Mouse (Mus musculus) inflammation-experienced regulatory T-cells, adult 6 months (primary cell): ENCODE measurements around the gene 4933434E20Rik. TPM values are rescaled to one million over a fixed set of nuclear protein-coding genes. Genes with fewer than 3 reads are reported as not detected.

Experiments
- ATAC-seq: one replicate; pipeline ENCODE4 v1.8.0; 2017
- polyA plus RNA-seq, 3 experiments: library from polyadenylated mRNA; unstranded; fragments of 100-300 nt; shearing (Covaris generic); gene quantifications; one replicate each; pipeline ENCODE4 v1.2.1; 2017

The 4933434E20Rik gene
- polyA plus RNA-seq, 3 experiments from 2014 or later = 323 to 414 (median 404) TPM

GRCm38 (mm10) chr3:90081365-90082240 is 30.2 kb downstream of the 4933434E20Rik start:
- peak; percentile 6 for ATAC-seq

GRCm38 (mm10) chr3:90083034-90083433 is 31.6 kb downstream of the 4933434E20Rik start:
- ATAC-seq = no peak

- no peak for ATAC-seq
Observed at GRCm38 (mm10) chr3:90083698-90084324, 32.4 kb downstream of the 4933434E20Rik start.

- no peak for ATAC-seq
Observed at GRCm38 (mm10) chr3:90084790-90085189, 33.4 kb downstream of the 4933434E20Rik start.

GRCm38 (mm10) chr3:90085281-90085680 is 33.8 kb downstream of the 4933434E20Rik start:
- ATAC-seq = no peak

DNA sequence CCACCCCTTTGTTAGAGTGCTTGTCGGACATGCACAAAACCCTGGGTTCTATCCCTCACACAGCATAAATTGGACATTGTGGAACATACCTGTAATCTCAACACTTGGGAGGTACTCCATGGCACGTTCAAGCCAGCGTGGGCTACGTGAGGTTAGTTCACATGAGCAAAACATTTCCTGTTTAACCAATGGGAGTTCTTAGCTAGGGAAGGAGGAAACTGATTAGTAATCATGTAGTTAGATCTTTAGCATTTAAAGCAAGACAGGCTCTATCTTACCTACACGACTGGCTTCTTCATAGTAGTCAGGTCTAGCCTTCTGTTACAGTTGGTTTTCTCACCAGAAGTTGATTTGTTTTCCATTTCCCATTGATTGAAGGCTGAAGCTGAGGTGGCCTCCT is 34.6 kb downstream of the 4933434E20Rik start:
- no peak for ATAC-seq

DNA sequence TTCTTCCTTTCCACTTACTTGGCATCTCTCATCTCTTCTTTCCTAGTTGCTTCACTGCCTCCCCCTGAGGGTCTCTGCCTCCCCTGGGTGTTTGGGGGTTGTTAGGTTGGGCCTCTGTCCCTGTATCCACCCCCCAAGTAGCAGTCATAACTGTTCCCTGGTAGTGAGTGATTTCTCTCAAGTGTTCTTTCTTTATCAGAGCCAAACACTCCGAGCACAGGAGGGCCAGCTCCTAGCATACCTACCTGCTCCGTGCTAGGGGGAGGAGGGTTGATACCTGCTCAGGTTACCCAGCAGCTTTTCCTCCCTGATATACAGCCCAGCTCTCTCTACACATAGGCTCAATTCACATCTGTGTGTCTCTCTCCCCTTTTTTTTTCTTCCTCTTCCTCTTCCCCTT is 37.2 kb downstream of the 4933434E20Rik start:
- ATAC-seq = no peak

DNA sequence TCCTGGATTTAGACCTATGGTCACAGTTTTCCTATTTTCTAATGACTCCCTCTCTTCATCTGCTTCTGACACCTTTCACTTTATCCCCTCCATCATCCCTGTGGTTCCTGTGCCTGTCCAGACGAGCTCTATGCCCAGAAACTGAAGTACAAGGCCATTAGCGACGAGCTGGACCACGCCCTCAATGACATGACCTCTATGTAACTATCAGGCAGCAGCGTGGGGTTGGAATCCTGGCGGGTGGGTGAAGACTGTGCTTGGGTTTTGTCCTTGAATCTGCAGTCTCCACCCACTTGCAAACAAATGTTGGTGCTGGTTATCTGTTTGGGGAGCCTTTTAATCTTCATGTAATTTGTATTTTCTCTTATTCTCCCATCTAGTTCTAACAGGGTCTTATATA is 39.5 kb downstream of the 4933434E20Rik start:
- ATAC-seq = no peak

GRCm38 (mm10) chr3:90094453-90094852 is 43.0 kb downstream of the 4933434E20Rik start:
- ATAC-seq = no peak

DNA sequence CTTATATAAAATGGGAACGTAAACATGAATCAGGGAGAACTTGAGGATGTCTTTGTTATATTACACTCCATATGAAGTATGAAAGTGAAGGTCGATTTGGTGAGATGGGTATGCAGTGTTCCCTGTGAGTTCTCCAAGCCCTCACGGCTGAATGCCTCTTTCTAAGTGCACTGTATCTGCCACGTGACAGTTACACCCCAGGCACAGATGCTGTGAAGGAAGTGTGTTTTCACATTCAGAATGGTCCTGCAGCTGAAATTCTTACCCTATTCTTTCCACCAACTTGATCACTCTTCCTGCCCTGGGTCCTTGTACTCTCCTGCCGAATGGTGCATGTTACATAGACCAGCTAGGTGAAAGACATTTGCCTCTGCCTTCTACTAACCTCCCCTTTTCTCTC is 46.5 kb downstream of the 4933434E20Rik start:
- no peak for ATAC-seq

DNA sequence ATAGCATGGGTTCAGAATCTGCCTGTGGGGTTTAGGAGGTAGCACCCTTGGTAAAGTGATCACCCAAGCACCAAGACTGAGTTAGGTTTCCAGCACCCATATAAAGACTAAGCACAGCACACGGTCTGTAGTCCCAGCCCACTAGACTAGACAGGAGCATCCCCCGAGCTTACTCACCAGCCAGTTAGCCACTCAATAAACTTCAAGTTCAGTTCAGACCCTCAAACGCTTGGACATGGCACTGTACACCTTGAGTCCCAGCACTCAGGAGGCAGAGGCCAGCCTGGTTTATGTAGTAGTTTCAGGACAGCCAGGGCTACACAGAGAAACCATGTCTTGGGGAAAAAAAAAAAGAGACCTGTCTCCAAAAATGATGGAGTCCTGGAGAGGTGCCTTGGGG is 49.6 kb downstream of the 4933434E20Rik start:
- no peak for ATAC-seq

- peak; percentile 70 for ATAC-seq
Observed at GRCm38 (mm10) chr3:90101673-90102072, 50.2 kb downstream of the 4933434E20Rik start.

DNA sequence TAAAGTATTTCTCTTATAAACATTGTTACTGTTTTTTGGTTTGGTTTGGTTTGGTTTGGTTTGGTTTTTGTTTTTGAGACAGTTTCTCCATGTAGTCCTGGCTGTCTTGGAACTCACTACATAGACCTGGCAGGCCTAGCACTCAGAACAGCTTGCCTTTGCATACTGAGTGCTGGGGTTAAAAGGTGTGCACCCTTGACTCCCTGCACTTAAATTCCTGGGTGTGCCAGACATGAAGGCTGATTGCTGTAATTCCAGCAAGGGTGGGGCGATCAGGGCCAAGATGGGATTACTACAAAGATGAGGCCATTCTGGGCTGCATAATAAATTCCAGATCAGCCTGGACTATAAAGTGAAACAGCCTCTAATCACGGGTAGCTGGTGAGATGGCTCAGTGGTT is 50.8 kb downstream of the 4933434E20Rik start:
- no peak for ATAC-seq

DNA sequence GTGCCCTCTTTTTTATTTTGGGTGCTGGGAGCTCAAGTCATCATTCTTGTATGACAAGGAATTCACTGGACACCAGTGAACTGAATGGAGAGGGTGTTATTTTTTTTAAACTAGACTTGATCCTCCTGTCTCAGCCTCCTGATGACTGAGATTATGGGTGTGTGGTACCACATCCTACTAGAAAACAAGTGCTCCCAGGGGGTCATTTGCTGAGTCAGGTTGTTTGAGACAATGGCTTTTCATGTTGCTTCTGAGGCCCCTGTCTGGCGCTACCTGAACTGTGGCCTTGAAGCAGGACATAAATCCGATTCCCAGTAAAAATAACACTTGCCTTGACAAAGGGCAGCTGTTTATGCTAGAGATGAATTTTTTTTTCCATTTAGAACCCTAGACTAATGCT is 51.7 kb downstream of the 4933434E20Rik start:
- ATAC-seq = no peak

GRCm38 (mm10) chr3:90103938-90104337 is 52.5 kb downstream of the 4933434E20Rik start, which contains the start of gene Nup210l:
TSS of gene Nup210l (plus strand) at chr3:90104132.
- ATAC-seq = no peak

- ATAC-seq = peak; percentile 61
Observed at GRCm38 (mm10) chr3:90111706-90112105, 60.3 kb downstream of the 4933434E20Rik start.

GRCm38 (mm10) chr3:90114342-90114741 is 62.9 kb downstream of the 4933434E20Rik start:
- no peak for ATAC-seq

DNA sequence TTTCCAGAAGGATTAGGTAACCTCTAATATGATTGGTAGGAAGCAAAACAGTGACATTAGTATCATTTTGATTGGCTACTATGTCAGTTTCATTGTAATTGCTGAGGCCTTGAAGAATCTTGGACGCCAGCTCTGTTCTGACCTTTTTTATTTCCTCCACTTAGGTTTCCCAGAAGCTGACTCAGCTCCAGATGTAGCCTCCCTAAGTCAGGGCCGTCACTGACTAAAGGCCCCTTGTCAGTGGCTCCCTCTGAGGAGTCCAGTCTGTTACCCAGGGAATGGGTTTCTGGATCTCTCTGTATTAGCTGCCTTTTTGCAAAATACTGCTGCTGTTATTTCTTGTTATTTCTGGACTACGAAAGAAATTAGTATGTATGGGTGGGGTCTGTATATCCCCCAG is 64.1 kb downstream of the 4933434E20Rik start:
- no peak for ATAC-seq

Other genes starting within 250 kb of the 4933434E20Rik start
- 10 to 100 TPM in 1 of 3 experiments, 1 to 10 TPM in 2; 3.3 to 10.1 (median 9.1) TPM for gene She, start 220.3 kb upstream of the 4933434E20Rik start, polyA plus RNA-seq
- gene Il6ra, start 138.4 kb upstream of the 4933434E20Rik start, polyA plus RNA-seq = 10 to 100 TPM in 2 of 3 experiments, 1 to 10 TPM in 1; 4.6 to 23.5 (median 19.0) TPM
- gene Atp8b2, start 88.1 kb upstream of the 4933434E20Rik start, polyA plus RNA-seq = 10 to 100 TPM; 21.8 to 24.1 (median 22.9) TPM
- gene Hax1, start 52.9 kb upstream of the 4933434E20Rik start, polyA plus RNA-seq = 10 to 100 TPM; 59.6 to 87.0 (median 74.0) TPM
- 100 to 1,000 TPM; 204 to 305 (median 225) TPM for gene Ubap2l, start 992 bp downstream of the 4933434E20Rik start, polyA plus RNA-seq
- gene Tpm3, start 21.0 kb downstream of the 4933434E20Rik start, polyA plus RNA-seq = 100 to 1,000 TPM; 843 to 975 (median 918) TPM
- gene Nup210l, start 52.5 kb downstream of the 4933434E20Rik start, polyA plus RNA-seq = under 1 TPM; 0.18 to 0.51 (median 0.49) TPM
- gene Rps27, start 162.0 kb downstream of the 4933434E20Rik start, polyA plus RNA-seq = 1,000 to 10,000 TPM; 3,921 to 9,955 (median 8,802) TPM
- under 1 TPM in 2 of 3 experiments, not detected in 1; 0.58 to 0.94 TPM for gene Rab13, start 162.1 kb downstream of the 4933434E20Rik start, polyA plus RNA-seq
- 10 to 100 TPM; 61.4 to 73.4 (median 68.5) TPM for gene Jtb, start 180.0 kb downstream of the 4933434E20Rik start, polyA plus RNA-seq
- gene Creb3l4, start 191.9 kb downstream of the 4933434E20Rik start, polyA plus RNA-seq = not detected
- 10 to 100 TPM; 35.0 to 72.7 (median 59.5) TPM for gene Slc39a1, start 196.5 kb downstream of the 4933434E20Rik start, polyA plus RNA-seq
- 10 to 100 TPM; 35.6 to 48.0 (median 37.0) TPM for gene Crtc2, start 202.5 kb downstream of the 4933434E20Rik start, polyA plus RNA-seq
- 10 to 100 TPM; 19.6 to 25.8 (median 24.2) TPM for gene Dennd4b, start 213.5 kb downstream of the 4933434E20Rik start, polyA plus RNA-seq
- gene Gatad2b, start 241.5 kb downstream of the 4933434E20Rik start, polyA plus RNA-seq = 10 to 100 TPM; 14.9 to 34.0 (median 28.3) TPM